Mouse (Mus musculus): ENCODE measurements around the gene Txlnb.
"Not testable (repeated sequence)": the region's sequence is repeated elsewhere in the genome, so short reads cannot be mapped to it uniquely, and the experiment has no call there.

Gene Txlnb

GRCm38 (mm10) chr10:17795767-17796631, at the start of gene Txlnb:
Gene Txlnb (plus strand): TSS chr10:17796226.
- peak; percentile 66 to 71 for DNase-seq

DNA sequence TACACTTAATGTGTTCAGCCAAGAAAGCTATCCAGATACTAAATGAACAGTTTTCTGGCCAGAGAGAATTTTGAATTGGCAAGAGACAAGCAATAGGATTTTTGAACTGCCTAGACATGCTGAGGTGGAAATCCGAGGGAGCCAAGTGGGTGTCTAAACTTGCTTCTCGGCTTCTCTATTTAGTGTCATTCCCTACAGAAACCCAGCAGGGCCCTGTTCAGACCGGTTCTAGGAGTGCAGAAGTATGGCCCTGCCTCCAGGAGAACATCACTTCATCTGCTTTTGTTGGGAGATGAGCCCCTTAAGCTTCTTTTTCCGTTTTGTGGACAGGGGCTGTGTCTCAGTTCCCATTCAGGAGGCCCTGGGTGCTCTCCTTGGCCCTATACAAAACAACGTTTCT, 43.5 kb upstream of the Txlnb start:
- no peak for DNase-seq

GRCm38 (mm10) chr10:17759772-17760171, 36.3 kb upstream of the Txlnb start:
- no peak for DNase-seq

- no peak for DNase-seq
Observed at GRCm38 (mm10) chr10:17760750-17761613, 35.0 kb upstream of the Txlnb start.

DNA sequence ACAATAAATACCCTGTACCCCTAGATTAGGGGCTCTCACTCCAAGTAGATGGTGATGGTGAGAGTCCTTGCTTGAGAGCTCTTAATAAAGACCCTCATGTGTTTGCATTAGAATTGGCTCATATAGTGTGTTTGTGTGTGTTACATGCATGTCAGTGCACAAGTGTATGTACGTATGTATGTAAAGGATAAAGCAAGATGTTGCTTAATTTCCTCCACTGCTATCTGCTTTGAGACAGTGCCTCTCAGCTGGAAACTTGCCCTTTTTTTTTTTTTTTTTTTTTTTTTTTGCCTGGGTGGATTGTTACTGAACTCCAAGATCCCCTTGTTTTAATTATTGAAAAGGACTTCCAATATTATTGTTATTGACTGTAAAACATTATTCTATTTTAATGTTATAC, 34.4 kb upstream of the Txlnb start:
- DNase-seq: no peak

DNA sequence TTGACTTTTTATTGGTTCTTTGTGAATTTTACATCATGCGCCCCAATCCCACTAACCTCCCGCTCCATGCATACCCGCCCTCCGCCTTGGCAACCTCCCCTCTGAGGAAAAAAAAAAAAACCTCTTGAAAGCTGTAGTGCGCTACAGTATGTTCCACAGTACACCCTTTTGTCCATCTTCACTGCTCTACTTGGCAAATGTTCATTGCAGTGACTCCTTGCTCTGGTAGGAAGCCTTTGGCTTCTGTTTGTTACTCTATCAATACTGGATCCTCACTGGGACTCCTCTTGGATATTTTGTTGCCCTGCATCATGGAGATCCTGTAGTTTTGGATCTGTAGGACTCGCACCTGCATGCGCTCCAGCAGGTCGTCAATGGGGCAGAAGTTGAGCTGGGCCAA, 33.1 kb upstream of the Txlnb start:
- DNase-seq: no peak

DNA sequence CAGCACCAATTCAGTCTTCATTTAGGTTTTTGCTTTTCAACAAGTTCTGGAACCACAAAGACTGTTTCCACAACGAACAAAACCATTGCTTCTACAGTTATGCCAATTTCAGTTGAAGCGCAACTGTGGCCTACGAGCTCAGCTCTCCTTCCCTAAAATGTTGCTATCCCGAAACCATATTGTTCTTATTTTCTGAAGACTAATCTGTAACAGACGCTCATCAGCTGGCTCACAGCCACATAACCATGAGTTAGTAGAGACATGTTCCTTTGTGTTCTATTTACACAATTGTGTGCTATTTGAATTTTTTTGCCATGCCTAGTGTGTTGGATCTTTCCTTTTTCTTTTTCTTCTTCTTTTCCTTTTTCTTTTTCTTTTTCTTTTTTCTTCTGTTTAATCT, 26.2 kb upstream of the Txlnb start:
- DNase-seq: no peak

GRCm38 (mm10) chr10:17772364-17772763, 23.7 kb upstream of the Txlnb start:
- DNase-seq: peak; percentile 59 to 62

DNA sequence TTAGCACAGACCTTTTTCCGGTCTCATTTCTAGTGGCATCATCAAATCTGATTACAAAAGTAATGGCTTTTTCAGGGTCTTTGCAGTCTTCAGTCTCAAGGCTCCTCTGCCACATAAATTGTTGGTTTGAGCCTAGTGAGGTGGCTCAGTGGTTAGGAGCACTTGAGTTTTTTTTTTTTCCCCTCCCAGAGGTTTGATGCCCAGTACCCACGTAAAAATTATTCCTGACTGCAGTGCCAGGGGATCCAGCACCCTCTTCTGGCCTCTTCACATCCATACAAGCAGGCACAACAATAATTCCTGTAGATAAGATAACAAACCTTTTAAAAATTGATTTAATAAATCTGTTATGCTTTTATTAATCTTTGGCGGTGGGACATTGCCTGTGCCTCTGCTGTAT, 21.7 kb upstream of the Txlnb start:
- DNase-seq: no peak

GRCm38 (mm10) chr10:17775079-17775478, 20.9 kb upstream of the Txlnb start:
- DNase-seq: no peak

GRCm38 (mm10) chr10:17776684-17777083, 19.3 kb upstream of the Txlnb start:
- not testable (repeated sequence) for DNase-seq

DNA sequence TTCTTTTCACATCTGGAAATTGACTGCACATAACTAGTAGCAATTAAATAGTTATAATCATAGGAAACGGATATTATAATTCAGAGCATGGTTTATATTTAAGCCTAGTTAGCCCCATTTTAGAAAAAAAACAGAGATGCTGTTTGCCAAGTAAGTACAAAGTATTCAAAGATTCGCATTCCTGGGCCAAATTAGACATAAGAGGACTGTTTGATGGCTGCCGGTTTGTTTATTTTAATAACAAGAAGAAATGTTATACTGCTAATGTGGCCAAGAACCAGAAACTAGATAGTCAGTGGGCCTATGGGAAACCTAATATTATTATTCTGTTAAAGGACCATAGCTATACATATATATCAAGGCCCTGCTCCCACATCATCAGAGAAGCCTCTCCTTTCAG, 9.3 kb upstream of the Txlnb start:
- DNase-seq: no peak

DNA sequence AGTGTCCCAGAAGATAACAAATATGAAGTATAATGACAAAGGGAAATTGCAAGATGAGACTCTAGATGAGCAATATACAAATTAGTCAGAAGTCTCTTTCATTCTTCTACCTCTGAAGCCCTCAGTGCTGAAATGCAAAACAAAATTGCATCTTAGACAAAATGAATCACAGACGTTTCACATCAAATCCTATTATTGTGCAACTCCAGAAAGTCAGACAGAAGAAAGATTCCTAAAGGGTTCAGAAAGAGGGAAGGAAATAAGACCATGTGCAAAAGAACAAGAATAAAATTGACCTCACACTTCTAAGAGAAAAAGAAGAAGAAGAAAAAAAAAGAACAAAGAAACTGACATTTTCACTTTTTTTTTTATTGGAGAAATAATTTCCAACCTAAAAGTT, 8.1 kb upstream of the Txlnb start:
- DNase-seq: no peak

GRCm38 (mm10) chr10:17788347-17788746, 7.7 kb upstream of the Txlnb start:
- peak; percentile 32 to 35 for DNase-seq

GRCm38 (mm10) chr10:17793926-17794325, 2.1 kb upstream of the Txlnb start:
- no peak for DNase-seq

DNA sequence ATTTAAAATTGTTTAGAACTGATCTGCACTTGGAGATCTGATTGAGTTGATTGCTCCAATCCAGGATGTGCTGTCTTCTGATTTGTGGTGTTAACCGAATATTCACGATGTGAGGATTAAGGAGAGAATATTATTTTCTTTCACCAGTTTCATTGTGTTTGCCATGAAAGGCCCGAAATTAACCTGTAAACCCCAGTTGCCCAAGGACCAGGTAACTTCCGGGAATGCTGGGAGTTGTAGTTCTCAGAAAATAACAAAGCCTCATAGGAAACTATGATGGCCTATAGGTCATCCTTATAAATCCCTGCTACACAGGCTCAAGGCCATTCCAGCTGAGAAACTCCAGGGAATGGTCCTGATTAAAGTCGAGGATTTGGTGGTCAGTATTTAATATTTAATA, 1.6 kb upstream of the Txlnb start:
- DNase-seq: no peak

- no peak for DNase-seq
Observed at GRCm38 (mm10) chr10:17795227-17795626, 799 bp upstream of the Txlnb start.

DNA sequence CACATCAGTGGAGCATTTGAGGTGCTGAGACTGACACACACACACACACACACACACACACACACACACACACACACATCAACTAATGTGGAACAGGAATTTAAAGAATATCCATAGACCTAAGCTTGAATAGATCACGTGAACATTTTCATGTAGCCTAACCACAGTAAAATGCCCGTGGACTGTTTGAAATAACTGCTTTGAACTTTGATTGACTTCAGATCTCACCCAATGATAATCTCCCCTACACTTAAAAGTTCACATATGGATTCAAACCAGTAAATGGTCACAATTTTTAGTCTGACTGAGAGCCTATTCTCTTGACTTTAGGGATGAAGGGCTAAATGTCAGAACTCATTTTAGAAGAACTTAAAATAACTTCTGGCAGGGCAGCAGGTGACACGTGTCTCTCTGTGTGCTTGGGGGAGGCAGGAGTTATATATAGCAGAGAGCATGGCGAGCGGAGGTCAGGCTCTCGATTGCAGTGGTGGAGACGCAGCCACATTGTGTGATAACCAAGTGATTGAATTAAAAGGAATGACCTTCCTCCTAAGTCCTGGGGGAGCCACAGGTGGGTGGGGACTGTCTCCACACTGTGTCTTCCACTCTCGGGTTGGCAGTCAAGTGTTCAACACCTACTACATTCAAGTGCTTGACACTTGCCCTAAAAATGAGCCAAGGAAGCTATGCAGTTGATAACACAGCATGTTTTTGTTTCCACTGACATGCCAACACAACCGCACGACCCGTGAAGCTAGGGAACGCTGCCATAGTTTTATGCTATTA, 1.0 kb downstream of the Txlnb start:
- DNase-seq: no peak

DNA sequence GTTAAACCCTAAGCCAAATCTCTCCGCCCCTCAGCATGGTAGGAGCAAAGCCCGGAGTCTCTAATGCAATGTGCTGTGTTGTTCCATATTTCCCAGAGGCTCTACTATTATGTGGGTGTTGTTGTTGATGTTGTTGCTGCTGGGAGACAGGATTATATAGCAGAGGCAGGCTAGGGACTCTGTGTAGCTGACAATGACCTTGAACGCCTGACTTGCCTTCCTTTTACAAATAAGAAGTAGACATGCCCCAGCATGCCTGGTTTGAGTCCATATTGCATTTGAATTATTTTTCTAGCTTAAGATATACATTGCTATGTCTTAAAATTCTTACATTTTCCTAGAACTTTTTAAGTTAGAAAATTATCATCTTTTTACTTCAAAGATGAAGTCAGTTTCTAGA, 1.7 kb downstream of the Txlnb start:
- no peak for DNase-seq

- DNase-seq: no peak
Observed at GRCm38 (mm10) chr10:17801788-17802187, 5.8 kb downstream of the Txlnb start.

GRCm38 (mm10) chr10:17808526-17808925, 12.5 kb downstream of the Txlnb start:
- DNase-seq: no peak

DNA sequence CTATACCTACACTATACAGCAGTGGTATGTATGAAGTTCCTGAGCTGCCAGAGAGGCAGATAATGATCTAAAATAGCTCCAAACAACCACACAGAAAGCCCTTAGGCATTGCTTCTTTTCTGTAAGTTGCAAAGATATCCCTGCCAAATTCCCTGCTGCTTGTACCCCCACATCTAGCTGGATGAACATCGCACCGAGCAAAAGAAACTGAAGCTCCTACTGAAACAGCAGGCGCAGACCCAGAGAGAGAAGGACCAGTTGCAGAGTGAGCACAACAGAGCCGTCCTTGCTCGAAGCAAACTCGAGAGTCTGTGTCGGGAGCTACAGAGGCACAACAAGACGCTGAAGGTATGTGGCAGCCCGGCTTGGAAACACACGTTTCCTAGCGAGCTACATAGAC, 19.0 kb downstream of the Txlnb start:
- DNase-seq: no peak

DNA sequence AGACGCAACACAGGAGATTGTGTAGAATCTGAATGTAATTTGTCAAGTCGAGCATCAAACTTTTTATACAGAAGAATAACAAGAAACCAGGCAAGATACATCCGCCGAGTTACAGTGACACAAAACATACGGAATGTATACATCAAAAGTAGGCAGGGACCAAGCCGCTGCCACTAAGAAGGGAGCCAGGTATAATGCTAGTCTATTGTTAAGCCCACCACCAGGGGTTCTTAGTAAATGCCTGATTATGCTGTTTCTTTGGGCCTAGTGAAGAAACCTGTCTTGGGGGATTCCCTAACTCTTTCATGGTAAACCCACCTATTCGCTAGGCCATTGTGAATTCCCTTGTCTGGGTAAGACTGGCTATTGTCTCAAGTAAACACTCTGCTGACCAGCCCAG, 24.4 kb downstream of the Txlnb start:
- DNase-seq: not testable (repeated sequence)
